Mouse (Mus musculus): ENCODE data around the gene Itih4.
A peak's percentile ranks its signal among the peaks of the same experiment; 100 is the strongest.

Gene Itih4

GRCm38 (mm10) chr14:30879794-30880193, 6.5 kb upstream of the Itih4 start:
- DNase-seq (ENCODE audit: low read depth, low spot score), result no peak

DNA sequence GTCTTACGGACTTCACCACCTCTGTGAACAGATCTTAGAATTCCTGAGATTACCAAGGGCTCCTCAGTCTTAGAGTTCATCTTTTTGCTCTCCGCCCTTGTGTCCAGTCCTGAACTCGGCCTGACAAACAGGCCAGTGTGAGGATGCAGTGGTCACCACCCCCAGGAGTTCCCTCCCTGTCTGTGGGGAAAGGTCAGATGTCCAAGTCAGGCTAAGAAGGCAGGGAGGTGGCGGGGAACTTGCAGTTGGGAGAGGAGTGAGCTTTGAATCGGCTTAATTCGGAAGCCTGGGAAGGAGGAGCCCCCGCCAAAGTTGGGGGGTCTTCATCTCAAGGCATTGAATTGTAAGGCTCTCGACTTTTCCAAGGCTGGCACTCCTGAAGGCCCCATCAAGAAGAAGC, 6.0 kb upstream of the Itih4 start:
- DNase-seq (ENCODE audit: low read depth, low spot score), result no peak

- no peak for DNase-seq (ENCODE audit: low read depth, low spot score)
These were observed 5.2 kb upstream of the Itih4 start for GRCm38 (mm10) chr14:30880811-30881717.

DNA sequence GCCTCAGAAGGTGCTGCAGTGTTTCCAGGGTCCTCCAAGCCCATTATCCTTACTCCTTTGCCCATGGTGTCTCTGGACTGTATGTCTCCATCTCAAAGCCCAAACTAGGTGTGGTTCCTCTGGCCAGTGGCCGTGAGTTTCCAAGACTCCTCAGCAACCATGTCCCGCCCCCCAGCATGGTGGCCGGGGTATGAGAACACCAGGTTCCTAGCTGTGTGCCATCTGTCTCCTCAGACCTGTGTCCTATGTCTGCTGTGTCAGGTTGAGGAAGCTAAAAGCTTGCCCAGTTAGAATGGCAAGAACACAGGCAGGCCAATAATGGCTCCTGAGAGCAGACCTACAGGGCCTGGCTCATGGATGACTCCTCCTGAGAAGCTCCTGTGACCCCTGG, 4.6 kb upstream of the Itih4 start:
- DNase-seq (ENCODE audit: low read depth, low spot score), result no peak

- DNase-seq (ENCODE audit: low read depth, low spot score), result no peak
These were observed 978 bp upstream of the Itih4 start for GRCm38 (mm10) chr14:30885298-30885697.

GRCm38 (mm10) chr14:30888271-30888732, 2.0 kb downstream of the Itih4 start:
- no peak for DNase-seq (ENCODE audit: low read depth, low spot score)

GRCm38 (mm10) chr14:30899972-30900371, 13.7 kb downstream of the Itih4 start:
- peak; percentile 29 for DNase-seq (ENCODE audit: low read depth, low spot score)

- DNase-seq (ENCODE audit: low read depth, low spot score), result no peak
These were observed 16.4 kb downstream of the Itih4 start for GRCm38 (mm10) chr14:30902628-30903027.

GRCm38 (mm10) chr14:30903036-30903435, 16.8 kb downstream of the Itih4 start:
- no peak for DNase-seq (ENCODE audit: low read depth, low spot score)

DNA sequence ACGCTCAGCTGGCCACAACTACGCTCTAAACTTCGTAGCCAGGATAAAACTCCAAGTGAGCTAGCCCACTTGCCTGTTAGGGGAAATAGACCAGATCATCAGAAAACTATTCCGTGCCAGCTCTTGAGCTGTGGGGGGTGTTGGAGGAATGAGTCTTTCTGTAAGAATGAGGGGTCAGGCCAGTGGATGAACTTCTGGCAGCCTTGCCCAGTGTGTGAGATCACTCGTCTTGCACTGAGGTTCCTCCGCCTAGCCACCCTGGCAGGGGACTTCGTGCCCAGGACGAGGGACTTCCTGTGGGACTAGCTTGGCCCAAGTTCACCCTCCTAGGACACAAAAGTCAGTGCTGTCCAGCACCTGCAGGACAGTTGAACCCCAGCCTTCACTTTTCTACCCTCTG, 18.0 kb downstream of the Itih4 start:
- DNase-seq (ENCODE audit: low read depth, low spot score), result no peak

GRCm38 (mm10) chr14:30906001-30906400, 19.7 kb downstream of the Itih4 start:
- DNase-seq (ENCODE audit: low read depth, low spot score), result no peak

DNA sequence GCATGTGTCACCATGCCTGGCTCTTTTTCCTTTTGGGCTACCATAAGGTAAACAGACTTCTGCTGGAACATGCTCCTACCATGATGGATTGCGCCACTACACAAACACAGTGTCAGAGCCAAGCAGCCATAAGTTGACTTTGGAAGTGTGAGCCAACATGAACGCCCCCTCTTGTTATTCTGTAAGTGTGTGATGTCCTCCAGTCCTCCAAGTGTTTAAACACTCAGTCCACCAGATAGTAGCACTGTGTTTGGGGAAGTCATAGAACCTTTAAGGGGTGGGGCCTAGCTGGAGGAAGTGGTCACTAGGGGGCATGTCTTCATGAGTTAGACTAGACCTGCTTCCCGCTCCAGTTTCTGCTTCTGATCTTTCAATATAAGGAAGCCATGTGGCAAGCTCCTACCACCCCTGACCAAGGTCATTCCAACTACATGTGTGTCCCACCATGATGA, 21.6 kb downstream of the Itih4 start:
- DNase-seq (ENCODE audit: low read depth, low spot score), result no peak

GRCm38 (mm10) chr14:30911141-30911540, 24.9 kb downstream of the Itih4 start:
- no peak for DNase-seq (ENCODE audit: low read depth, low spot score)

DNA sequence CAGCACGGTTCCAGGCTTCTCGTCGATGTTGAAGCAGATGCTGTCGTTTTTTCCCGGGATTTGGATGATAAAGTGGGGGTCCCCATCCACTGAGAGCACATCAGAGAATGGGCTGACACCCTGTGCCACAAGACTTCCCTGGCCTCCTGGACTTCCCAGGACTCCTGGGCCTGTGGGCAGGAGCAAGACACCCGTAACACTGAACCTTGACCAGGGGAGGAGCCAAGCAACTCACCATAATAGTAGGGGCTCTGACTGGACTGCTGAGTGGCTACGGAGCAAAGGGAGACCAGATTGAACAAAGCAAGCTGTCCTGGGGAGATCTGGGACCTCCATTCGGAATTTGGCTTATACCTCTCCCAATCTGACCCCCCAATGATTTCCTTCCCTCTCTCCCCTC, 26.4 kb downstream of the Itih4 start:
- no peak for DNase-seq (ENCODE audit: low read depth, low spot score)

- no peak for DNase-seq (ENCODE audit: low read depth, low spot score)
These were observed 27.1 kb downstream of the Itih4 start for GRCm38 (mm10) chr14:30913404-30913803.

- DNase-seq (ENCODE audit: low read depth, low spot score), result no peak
These were observed 30.2 kb downstream of the Itih4 start for GRCm38 (mm10) chr14:30916516-30916915.

DNA sequence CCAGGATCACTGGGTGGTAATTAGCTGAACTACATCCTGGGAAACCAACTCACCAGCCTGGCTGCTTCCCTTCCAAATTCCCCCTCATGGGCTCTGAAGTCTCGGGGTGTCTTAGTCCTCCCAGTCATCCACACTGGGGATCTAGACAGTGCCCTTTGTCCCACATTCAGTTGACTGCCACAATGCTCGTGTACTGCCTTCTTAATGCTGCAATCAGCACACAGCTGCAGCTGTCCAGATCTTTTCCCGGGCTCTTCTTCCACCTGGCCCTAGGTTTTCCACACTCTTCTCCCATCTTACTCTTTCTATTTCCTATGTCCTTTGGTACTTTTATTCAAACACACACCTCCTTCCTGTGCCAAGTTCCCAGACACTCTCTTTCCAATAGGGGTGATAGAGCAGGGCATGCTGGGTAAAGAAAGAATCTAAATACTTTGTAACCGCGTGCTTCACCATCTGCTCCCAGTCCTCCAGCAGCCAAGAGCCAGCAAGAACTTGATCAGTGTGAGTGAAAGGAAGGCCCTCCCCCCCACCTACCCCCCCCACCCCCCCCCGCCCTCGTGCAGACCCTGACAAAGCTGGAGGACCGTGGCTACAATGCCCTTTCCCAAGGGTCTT, 35.9 kb downstream of the Itih4 start:
- no peak for DNase-seq (ENCODE audit: low read depth, low spot score)

GRCm38 (mm10) chr14:30923375-30924105, 37.3 kb downstream of the Itih4 start, which contains the start of gene Itih3:
Gene Itih3 (minus strand): TSS chr14:30923760.
- no peak for DNase-seq (ENCODE audit: low read depth, low spot score)

GRCm38 (mm10) chr14:30925492-30925891, 39.2 kb downstream of the Itih4 start:
- DNase-seq (ENCODE audit: low read depth, low spot score), result no peak

DNA sequence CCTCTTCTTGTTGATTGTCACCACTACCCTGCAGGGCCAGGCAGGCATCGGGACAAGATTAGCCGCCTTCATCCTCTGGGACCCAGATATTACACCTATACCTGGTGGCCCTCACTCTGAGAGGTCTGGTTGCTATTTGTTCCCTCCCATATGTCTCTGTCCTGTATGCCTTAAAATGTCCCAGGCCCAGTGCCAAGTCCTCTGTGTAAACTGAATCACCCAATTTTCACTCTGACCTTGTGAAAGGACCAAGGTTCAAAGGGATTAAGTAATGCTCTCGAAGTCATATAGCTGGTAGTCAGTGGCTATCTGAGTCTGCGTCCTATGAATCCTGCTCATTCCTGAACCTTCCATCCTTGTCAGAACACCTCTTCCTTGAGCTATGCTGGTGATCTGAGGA, 44.1 kb downstream of the Itih4 start:
- no peak for DNase-seq (ENCODE audit: low read depth, low spot score)

GRCm38 (mm10) chr14:30933351-30933750, 47.1 kb downstream of the Itih4 start:
- no peak for DNase-seq (ENCODE audit: low read depth, low spot score)

GRCm38 (mm10) chr14:30942254-30942653, 56.0 kb downstream of the Itih4 start:
- no peak for DNase-seq (ENCODE audit: low read depth, low spot score)
